Mouse (Mus musculus) heart, adult 2 months (tissue): ENCODE results near the gene Med13l.

Experiments used
- EP300 ChIP-seq: fragments of 200-500 bp; IDR thresholded peaks from 2 replicates; pipeline ENCODE4 v1.6.1; 2011; ENCODE audit warnings: low read depth, low read length, control low read depth; ENCODE audit not compliant: insufficient read depth
- POLR2A ChIP-seq: fragments of 200-500 bp; IDR thresholded peaks from 2 replicates; pipeline ENCODE4 v1.6.1; 2011; ENCODE audit warnings: mild to moderate bottlenecking, low read depth, low read length, control low read depth; ENCODE audit not compliant: insufficient read depth

DNA sequence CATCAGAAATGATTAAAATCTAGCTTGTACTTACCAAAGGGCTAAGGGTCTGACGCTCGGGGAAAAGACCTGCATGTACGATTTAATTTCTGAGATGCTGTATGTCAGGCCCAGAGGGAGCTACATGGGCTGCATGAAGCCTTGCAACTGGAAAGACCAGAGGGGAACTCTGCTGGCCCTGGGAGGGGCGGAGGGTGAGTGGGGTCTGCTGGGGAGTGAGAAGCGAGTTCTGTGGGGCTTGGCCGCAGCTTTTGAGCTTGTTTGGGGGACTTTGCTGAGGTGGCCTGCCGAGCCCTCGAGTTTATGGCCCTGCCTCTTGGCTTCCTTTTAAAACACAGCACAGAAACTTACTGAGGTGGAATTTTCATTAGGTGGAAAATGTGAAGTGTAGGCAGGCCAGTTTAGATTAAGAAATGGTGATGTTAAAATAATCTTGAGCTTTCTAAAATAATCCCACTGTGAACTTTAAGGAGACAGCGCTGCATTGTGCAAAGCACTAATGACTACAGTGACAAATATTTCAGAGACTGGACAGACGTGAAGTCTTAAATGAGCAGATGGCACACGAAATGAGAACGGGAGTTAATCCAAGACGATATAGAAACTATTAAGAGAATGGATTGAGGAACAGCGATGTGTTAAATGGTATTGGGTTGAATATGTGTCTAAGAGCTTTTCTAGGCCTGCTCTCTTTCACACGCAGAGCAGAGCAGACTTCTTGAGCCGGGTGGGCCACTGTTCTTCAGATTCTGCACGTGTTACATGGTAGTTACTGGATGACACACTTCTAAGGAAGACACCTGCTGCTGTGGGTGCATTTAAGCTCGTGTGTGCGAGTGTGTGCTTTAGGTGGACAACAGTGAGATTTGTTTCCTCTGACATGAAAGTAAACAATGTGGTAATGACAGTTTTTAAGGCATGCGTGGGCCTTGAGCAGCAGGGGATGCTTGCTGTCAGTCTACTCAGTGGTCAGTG, 9.4 kb downstream of the Med13l start:
- TF ChIP-seq POLR2A (no peak), EP300 (no peak)
